Mouse (Mus musculus): ENCODE results near the gene Sh3bgrl3.

DNA sequence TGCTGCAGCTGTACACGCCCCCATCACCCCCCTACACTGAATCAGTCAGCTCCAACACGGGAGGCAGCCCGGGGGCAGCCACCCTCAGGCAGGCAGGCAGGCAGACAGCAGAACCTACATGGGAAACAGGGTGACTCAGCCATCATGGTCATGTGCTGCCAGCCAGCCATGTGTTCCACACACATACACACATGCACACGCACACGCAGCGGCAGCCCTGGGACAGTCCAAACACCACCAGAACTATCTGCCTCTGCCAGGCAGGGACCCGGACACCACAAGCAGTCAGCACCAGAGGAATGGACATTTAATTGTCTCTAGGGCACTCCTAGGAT, 1.5 kb downstream of the Sh3bgrl3 start:
- TF ChIP-seq CTCF (IDR thresholded peaks at IDR 0.05; ENCODE audit: low read depth, low read length) (no peak), TAL1 (conservative IDR thresholded peaks at IDR 0.05; ENCODE audit: low read depth, low read length) (no peak), GATA1 (IDR thresholded peaks at IDR 0.05; ENCODE audit: borderline replicate concordance, low read length) (no peak), GATA2 (IDR thresholded peaks at IDR 0.05; ENCODE audit: borderline replicate concordance, low read depth, low read length) (no peak)

All from G1E (cell line).